ENCODE assay signal across 9 mouse cellular contexts in genomic region chrX:36901655-36902054, GRCm38 (mm10). TPM values are rescaled to one million over a fixed set of nuclear protein-coding genes. Genes with fewer than 3 reads are reported as not detected.
DNase-seq lines count a peak whose midpoint lies in the region; ATAC-seq lines count a peak whose summit lies in the region.
"Had no signal": no experiment of that assay in that cellular context is flagged by ENCODE, and none has a peak within 500 bp of the region (broad histone marks: within the 10 kb centered on the region; RNA-seq: fewer than 3 reads in every experiment).

No protein-coding gene starts in this region.

- DNase-seq in kidney, adult 18-20 months = no peak
- DNase-seq in brain, adult 2 months (ENCODE audit: low read depth, low spot score) = peak; percentile 23
- DNase-seq in thymus, postnatal 25 days = no peak
- no peak for DNase-seq in cerebellum, adult 11-12 months
- DNase-seq: left cerebral cortex, postnatal 4 days had no signal

- H3K4me2 ChIP-seq in kidney, embryonic 14.5 days (replicated peaks; ENCODE audit: low read depth, low read length) = peak overlapping the region; percentile 69
- peak overlapping the region; percentile 55 for H3K4me2 ChIP-seq in hindbrain, embryonic 13.5 days
- peak overlapping the region; percentile 56 for H3K4me2 ChIP-seq in midbrain, embryonic 13.5 days (replicated peaks)

- peak overlapping the region; percentile 53 for H3K4me3 ChIP-seq in kidney, embryonic 14.5 days (ENCODE audit: low read length)
- peak overlapping the region; percentile 57 for H3K4me3 ChIP-seq in hindbrain, embryonic 13.5 days
- H3K4me3 ChIP-seq in midbrain, embryonic 13.5 days (replicated peaks) = peak overlapping the region; percentile 59

- 44% methylated on average over 3 of the region's 3 CpGs for WGBS in kidney, embryonic 14.5 days
- whole genome bisulfite sequencing in hindbrain, embryonic 13.5 days = 37% methylated on average over 3 of the region's 3 CpGs
- WGBS in midbrain, embryonic 13.5 days = 38% methylated on average over 3 of the region's 3 CpGs

- H3K36me3 ChIP-seq in kidney, embryonic 14.5 days (ENCODE audit: control insufficient read depth, insufficient read depth, low read length) = no peaks in the 10 kb centered on the region
- no peaks in the 10 kb centered on the region for H3K36me3 ChIP-seq in hindbrain, embryonic 13.5 days
- no peaks in the 10 kb centered on the region for H3K36me3 ChIP-seq in midbrain, embryonic 13.5 days

- ATAC-seq in kidney, embryonic 14.5 days (ENCODE audit: low FRiP score, low TSS enrichment) = no peak
- ATAC-seq in hindbrain, embryonic 13.5 days (ENCODE audit: low FRiP score) = no peak
- no peak for ATAC-seq in midbrain, embryonic 13.5 days
- no peak for ATAC-seq in cerebellum, adult (ENCODE audit: insufficient number of reproducible peaks, low FRiP score, low TSS enrichment)

- peak overlapping the region; percentile 73; the same call in 1 of the 2 replicates for H3K9ac ChIP-seq in kidney, embryonic 14.5 days (ENCODE audit: low read depth, low read length)
- peak overlapping the region; percentile 78 for H3K9ac ChIP-seq in hindbrain, embryonic 13.5 days
- H3K9ac ChIP-seq in midbrain, embryonic 13.5 days (replicated peaks) = peak overlapping the region; percentile 74

- H3K27ac ChIP-seq in kidney, embryonic 14.5 days (ENCODE audit: low read depth, low read length) = no peak overlapping the region
- H3K27ac ChIP-seq in hindbrain, embryonic 13.5 days = peak overlapping the region; percentile 90
- peak overlapping the region; percentile 87 for H3K27ac ChIP-seq in midbrain, embryonic 13.5 days

- no peaks in the 10 kb centered on the region for H3K9me3 ChIP-seq in kidney, embryonic 14.5 days (ENCODE audit: control insufficient read depth, low read length)
- no peaks in the 10 kb centered on the region for H3K9me3 ChIP-seq in hindbrain, embryonic 13.5 days
- no peaks in the 10 kb centered on the region for H3K9me3 ChIP-seq in midbrain, embryonic 13.5 days

- no peaks in the 10 kb centered on the region for H3K27me3 ChIP-seq in kidney, embryonic 14.5 days (ENCODE audit: control insufficient read depth, insufficient read depth, low read length)
- no peaks in the 10 kb centered on the region for H3K27me3 ChIP-seq in hindbrain, embryonic 13.5 days
- H3K27me3 ChIP-seq in midbrain, embryonic 13.5 days = no peaks in the 10 kb centered on the region

- H3K4me1 ChIP-seq in kidney, embryonic 14.5 days (ENCODE audit: control insufficient read depth, insufficient read depth, low read length) = no peaks in the 10 kb centered on the region
- H3K4me1 ChIP-seq in hindbrain, embryonic 13.5 days (replicated peaks) = peaks cover 14% of the 10 kb centered on the region; the same call in 1 of the 2 replicates
- peaks cover 6% of the 10 kb centered on the region for H3K4me1 ChIP-seq in midbrain, embryonic 13.5 days (replicated peaks)

RNA-seq across cellular contexts. Expression of gene Nkrf, which starts 1.0 kb away (rescaled TPM):
- polyA plus RNA-seq in kidney, embryonic 14.5 days (2014; fragmentation: Nextera tagmentation; extraction: Ambion mirVana) = 2.8 and 3.7 TPM in 2 replicates
- 14.4 and 14.6 TPM in 2 replicates for polyA plus RNA-seq in hindbrain, embryonic 13.5 days (2015; fragmentation: Nextera tagmentation; extraction: Ambion mirVana)
- 12.4 and 14.6 TPM in 2 replicates for polyA plus RNA-seq in midbrain, embryonic 13.5 days (2015; fragmentation: Nextera tagmentation; extraction: Ambion mirVana)

RNA-seq across cellular contexts. Expression of gene C330007P06Rik, which starts 27.7 kb away (rescaled TPM):
- 24.7 and 38.1 TPM in 2 replicates for polyA plus RNA-seq in kidney, embryonic 14.5 days (2014; fragmentation: Nextera tagmentation; extraction: Ambion mirVana)
- 23.4 and 24.7 TPM in 2 replicates for polyA plus RNA-seq in hindbrain, embryonic 13.5 days (2015; fragmentation: Nextera tagmentation; extraction: Ambion mirVana)
- 18.9 and 21.6 TPM in 2 replicates for polyA plus RNA-seq in midbrain, embryonic 13.5 days (2015; fragmentation: Nextera tagmentation; extraction: Ambion mirVana)

RNA-seq across cellular contexts. Expression of gene Ube2a, which starts 28.0 kb away (rescaled TPM):
- polyA plus RNA-seq in kidney, embryonic 14.5 days (2014; fragmentation: Nextera tagmentation; extraction: Ambion mirVana) = 114 and 127 TPM in 2 replicates
- 120 and 122 TPM in 2 replicates for polyA plus RNA-seq in hindbrain, embryonic 13.5 days (2015; fragmentation: Nextera tagmentation; extraction: Ambion mirVana)
- polyA plus RNA-seq in midbrain, embryonic 13.5 days (2015; fragmentation: Nextera tagmentation; extraction: Ambion mirVana) = 117 and 121 TPM in 2 replicates
